Mouse (Mus musculus) bone marrow macrophage, adult 2 months (primary cell): Measurements from ENCODE around the gene Zfp93.

ENCODE experiments used
- CTCF ChIP-seq: IDR thresholded peaks from 2 replicates; pipeline ENCODE4 v1.5.1; 2012; ENCODE audit warnings: low read depth, mild to moderate bottlenecking, low read length, moderate library complexity
- POLR2A ChIP-seq: IDR thresholded peaks from 2 replicates; pipeline ENCODE4 v1.6.1; 2012; ENCODE audit warnings: mild to moderate bottlenecking, low read depth, low read length, borderline replicate concordance

GRCm38 (mm10) chr7:24318942-24319341, 48.7 kb downstream of the Zfp93 start:
- TF ChIP-seq POLR2A (no peak), CTCF (no peak)
